Mouse (Mus musculus) CH12.LX (cell line): ENCODE data around the gene Dhdds. TPM values are rescaled to one million over a fixed set of nuclear protein-coding genes. Genes with fewer than 3 reads are reported as not detected.

ENCODE experiments used
- DNase-seq: peaks from one replicate; pipeline ENCODE4 v3.0.0-alpha.2; 2013; ENCODE audit errors: extremely low read depth
- H3K27ac ChIP-seq: 2 replicates; pipeline ENCODE4 v1.5.1; 2012; ENCODE audit warnings: low read depth, mild to moderate bottlenecking, control low read depth, moderate library complexity; ENCODE audit not compliant: insufficient read depth
- H3K27me3 ChIP-seq: replicated peaks from 2 replicates; pipeline ENCODE3; 2012; ENCODE audit warnings: inconsistent platforms
- H3K36me3 ChIP-seq, 2 experiments: replicated peaks in 1 of 2; 2 replicates each; pipeline versions ENCODE3 to v1.6.1; 2012; ENCODE audit warnings: inconsistent platforms in 1 of 2, low read length in 1 of 2, mild to moderate bottlenecking in 1 of 2, mixed read lengths in 1 of 2, moderate library complexity in 1 of 2; ENCODE audit not compliant: control insufficient read depth in 1 of 2, insufficient read depth in 1 of 2
- H3K4me1 ChIP-seq, 2 experiments: 2 replicates each; pipeline ENCODE4 v1.6.1; 2012; ENCODE audit warnings: inconsistent platforms in 1 of 2, moderate library complexity in 1 of 2; ENCODE audit not compliant: insufficient read depth in 2 of 2, control insufficient read depth in 1 of 2
- H3K4me2 ChIP-seq: 2 replicates; pipeline ENCODE4 v1.6.1; 2012; ENCODE audit warnings: low read depth, mild to moderate bottlenecking, control low read depth; ENCODE audit not compliant: poor library complexity, insufficient read depth, severe bottlenecking
- H3K4me3 ChIP-seq, 3 experiments: fragments of 150-350 bp in 1 of 3; sonication (generic) in 1 of 3; replicated peaks in 1 of 3; 2 replicates each; pipeline versions ENCODE3 to v1.5.1; 2011 to 2012; ENCODE audit warnings: low read depth in 2 of 3, low read length in 2 of 3, mild to moderate bottlenecking in 2 of 3, moderate library complexity in 2 of 3, control low read depth in 1 of 3, improper control_type of control experiment in 1 of 3, inconsistent platforms in 1 of 3, mixed read lengths in 1 of 3; ENCODE audit not compliant: poor library complexity in 1 of 3
- H3K79me2 ChIP-seq: replicated peaks from 2 replicates; pipeline ENCODE4 v1.6.1; 2012; ENCODE audit warnings: mild to moderate bottlenecking, moderate library complexity; ENCODE audit not compliant: control insufficient read depth, poor library complexity, insufficient read depth, severe bottlenecking; ENCODE audit errors: extremely low read depth
- H3K9ac ChIP-seq: 2 replicates; pipeline ENCODE4 v1.6.1; 2012; ENCODE audit warnings: low read depth, mild to moderate bottlenecking, control low read depth, moderate library complexity; ENCODE audit not compliant: insufficient read depth
- H3K9me3 ChIP-seq: replicated peaks from 2 replicates; pipeline ENCODE3; 2012; ENCODE audit warnings: low read length, inconsistent platforms, mixed read lengths
- CTCF ChIP-seq, 2 experiments: IDR thresholded peaks in 1 of 2; conservative IDR thresholded peaks in 1 of 2; 2 replicates each; pipeline ENCODE4 v1.5.1; 2011 to 2012; ENCODE audit warnings: low read depth in 2 of 2, low read length in 2 of 2, improper control_type of control experiment in 1 of 2, inconsistent platforms in 1 of 2, mild to moderate bottlenecking in 1 of 2, moderate library complexity in 1 of 2
- E2F4 ChIP-seq: IDR thresholded peaks from 2 replicates; pipeline ENCODE4 v1.6.1; 2011; ENCODE audit warnings: low read depth, low read length, improper control_type of control experiment; ENCODE audit not compliant: insufficient replicate concordance
- ELF1 ChIP-seq: IDR thresholded peaks from 2 replicates; pipeline ENCODE4 v1.6.1; 2014; ENCODE audit warnings: low read depth, mild to moderate bottlenecking, inconsistent platforms, low read length, improper control_type of control experiment
- EP300 ChIP-seq: IDR thresholded peaks from 2 replicates; pipeline ENCODE4 v1.6.1; 2011; ENCODE audit warnings: low read length, improper control_type of control experiment
- ETS1 ChIP-seq: conservative IDR thresholded peaks from 2 replicates; pipeline ENCODE4 v1.6.1; 2012; ENCODE audit warnings: low read depth, mild to moderate bottlenecking, inconsistent platforms, low read length, improper control_type of control experiment, moderate library complexity
- HCFC1 ChIP-seq: IDR thresholded peaks from 2 replicates; pipeline ENCODE4 v1.6.1; 2012; ENCODE audit warnings: low read depth, mild to moderate bottlenecking, inconsistent platforms, low read length, improper control_type of control experiment
- JUND ChIP-seq: conservative IDR thresholded peaks from 2 replicates; pipeline ENCODE4 v1.6.1; 2011; ENCODE audit warnings: low read depth, low read length, improper control_type of control experiment
- KAT2A ChIP-seq: IDR thresholded peaks from 2 replicates; pipeline ENCODE4 v1.6.1; 2012; ENCODE audit warnings: low read length, improper control_type of control experiment, inconsistent platforms; ENCODE audit not compliant: insufficient replicate concordance
- MAX ChIP-seq: IDR thresholded peaks from 2 replicates; pipeline ENCODE4 v1.6.1; 2011; ENCODE audit warnings: low read length, improper control_type of control experiment
- MEF2A ChIP-seq: IDR thresholded peaks from 2 replicates; pipeline ENCODE4 v1.6.1; 2014; ENCODE audit warnings: low read depth, mild to moderate bottlenecking, inconsistent platforms, low read length, improper control_type of control experiment, borderline replicate concordance
- MXI1 ChIP-seq: IDR thresholded peaks from 2 replicates; pipeline ENCODE4 v1.6.1; 2011; ENCODE audit warnings: mild to moderate bottlenecking, low read depth, low read length, improper control_type of control experiment
- MYC ChIP-seq: IDR thresholded peaks from 2 replicates; pipeline ENCODE4 v1.6.1; 2011; ENCODE audit warnings: low read depth, mild to moderate bottlenecking, improper control_type of control experiment, low read length
- PAX5 ChIP-seq: IDR thresholded peaks from 2 replicates; pipeline ENCODE4 v1.6.1; 2012; ENCODE audit warnings: low read length, inconsistent platforms, mixed read lengths
- POLR2A ChIP-seq: IDR thresholded peaks from 2 replicates; pipeline ENCODE4 v1.6.1; 2011; ENCODE audit warnings: low read depth, mild to moderate bottlenecking, improper control_type of control experiment, low read length
- POLR2AphosphoS2 ChIP-seq: IDR thresholded peaks from 2 replicates; pipeline ENCODE4 v1.6.1; 2011; ENCODE audit warnings: low read depth, low read length, improper control_type of control experiment
- RAD21 ChIP-seq: IDR thresholded peaks from 2 replicates; pipeline ENCODE4 v1.6.1; 2011; ENCODE audit warnings: low read depth, mild to moderate bottlenecking, low read length, improper control_type of control experiment, moderate library complexity
- RCOR1 ChIP-seq: conservative IDR thresholded peaks from 2 replicates; pipeline ENCODE4 v1.6.1; 2012; ENCODE audit warnings: low read depth, mild to moderate bottlenecking, inconsistent platforms, low read length, improper control_type of control experiment
- TBP ChIP-seq: conservative IDR thresholded peaks from 2 replicates; pipeline ENCODE4 v1.6.1; 2011; ENCODE audit warnings: low read depth, low read length, improper control_type of control experiment
- TCF12 ChIP-seq: IDR thresholded peaks from 2 replicates; pipeline ENCODE4 v1.6.1; 2014; ENCODE audit warnings: low read depth, mild to moderate bottlenecking, inconsistent platforms, low read length, improper control_type of control experiment
- UBTF ChIP-seq: IDR thresholded peaks from 2 replicates; pipeline ENCODE4 v1.6.1; 2012; ENCODE audit warnings: low read depth, mild to moderate bottlenecking, inconsistent platforms, low read length, improper control_type of control experiment, moderate library complexity
- USF2 ChIP-seq: conservative IDR thresholded peaks from 2 replicates; pipeline ENCODE4 v1.6.1; 2011; ENCODE audit warnings: low read depth, low read length, improper control_type of control experiment
- ZNF384 ChIP-seq: IDR thresholded peaks from 2 replicates; pipeline ENCODE4 v1.6.1; 2012; ENCODE audit warnings: low read depth, low read length, improper control_type of control experiment, inconsistent platforms
- dilution Hi-C: fragments of 300-500 bp; cut with MboI; formaldehyde crosslinking; loops from 2 replicates; pipeline ENCODE4 v1.14.3; 2020; ENCODE audit warnings: low sequenced_read_pairs; ENCODE audit not compliant: extremely low pct_unique_long_range_greater_than_20kb, extremely low pct_ligation_motif_present
- in situ Hi-C: fragments of 300-500 bp; cut with MboI; formaldehyde crosslinking; loops from 3 replicates; pipeline ENCODE4 v1.14.3; 2019; ENCODE audit warnings: low sequenced_read_pairs, low pct_ligation_motif_present, low pct_unique_long_range_greater_than_20kb, mixed read lengths
- polyA plus RNA-seq: library from polyadenylated mRNA; unstranded; fragments of >175 nt; gene quantifications from 2 replicates; pipeline ENCODE4 v1.2.1, GENCODE M21; 2012; ENCODE audit warnings: low read depth; ENCODE audit not compliant: insufficient read length
- total RNA-seq, 2 experiments: library from RNA; depleted of rRNA; stranded (reverse); fragments of 300-350 nt in 1 of 2; fragments of >200 nt in 1 of 2; gene quantifications; 2 replicates each; pipeline ENCODE4 v1.2.3; 2012 to 2014

Dhdds gene
- total and polyA plus RNA-seq, 3 experiments, result 12.9 to 33.1 (median 29.4) TPM

DNA sequence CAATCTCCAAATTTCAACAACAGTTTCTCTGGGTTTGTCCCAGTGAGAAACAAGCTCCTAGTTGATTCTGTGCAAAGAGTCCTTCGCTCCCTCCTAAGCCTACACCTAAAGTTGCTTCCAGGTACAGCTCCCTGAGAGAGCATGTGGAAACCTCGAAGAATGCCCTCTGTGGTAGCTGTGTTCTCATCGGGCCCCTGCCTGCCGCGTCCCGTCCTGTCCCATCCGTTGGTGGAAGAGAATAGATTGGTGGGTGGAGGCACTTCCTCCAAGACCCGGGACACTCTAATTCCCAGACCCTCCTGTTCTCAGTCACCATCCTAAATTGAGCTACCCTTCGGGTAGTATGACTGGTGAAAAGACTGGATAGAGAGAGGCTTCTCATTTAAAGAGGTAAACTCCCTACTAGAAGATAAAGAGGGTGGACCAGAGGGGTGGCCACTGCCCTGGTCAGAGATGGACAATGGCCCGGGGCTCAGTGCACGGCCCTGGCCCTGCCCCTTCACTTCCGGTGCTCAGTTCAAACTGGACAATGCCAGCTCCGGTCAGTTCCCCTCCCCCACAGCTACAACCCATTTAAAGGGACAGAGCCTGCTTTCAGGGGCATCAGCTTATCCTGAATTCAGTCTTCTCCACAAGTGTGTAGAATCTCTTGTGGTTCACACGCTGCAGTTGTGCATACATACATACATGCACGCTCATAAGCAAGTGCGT, 19.1 kb upstream of the Dhdds start:
- Histone ChIP-seq H3K9ac (no peak overlapping the region), H3K4me2 (no peak overlapping the region)
- TF ChIP-seq ELF1, result no peak
- no peak for TF ChIP-seq MXI1
- no peak for TF ChIP-seq TCF12
- TF ChIP-seq POLR2A, result no peak
- no peak for TF ChIP-seq KAT2A
- no peak for TF ChIP-seq POLR2AphosphoS2
- TF ChIP-seq MYC, result no peak
- TF ChIP-seq TBP, result no peak

DNA sequence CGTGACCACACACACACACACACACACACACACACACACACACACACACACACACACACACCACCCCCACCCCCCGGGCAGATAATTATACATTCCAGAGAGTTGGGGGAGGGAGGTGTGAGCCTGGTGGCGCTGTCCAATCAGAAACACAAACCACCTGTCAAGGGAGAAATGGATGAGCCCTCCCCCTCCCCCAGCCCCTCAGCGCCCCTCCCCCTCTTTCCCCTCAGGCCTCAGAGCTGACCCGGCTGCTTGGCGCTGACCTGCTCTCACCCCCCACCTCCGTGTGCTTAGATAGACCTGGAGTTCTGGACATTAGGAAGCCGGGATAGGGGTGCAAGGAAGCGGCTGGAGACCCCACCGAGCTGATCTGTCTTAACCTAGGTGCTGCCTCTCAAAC, 18.5 kb upstream of the Dhdds start:
- in situ Hi-C loops, result loop anchor here (10.0 kb wide), 1 partner anchor 56 kb away; no protein-coding TSS in a partner anchor
- peaks cover 15% of the 10 kb centered on the region for H3K27me3 ChIP-seq
- no peak overlapping the region for H3K9ac ChIP-seq
- no peak overlapping the region for H3K27ac ChIP-seq
- H3K36me3 ChIP-seq, result no peaks in the 10 kb centered on the region
- no peak overlapping the region for H3K4me3 ChIP-seq
- TF ChIP-seq TCF12 (no peak), EP300 (no peak), JUND (no peak), MYC (no peak), HCFC1 (no peak), MAX (no peak), ZNF384 (no peak), RCOR1 (no peak), RAD21 (no peak), ELF1 (no peak), E2F4 (no peak), ETS1 (no peak), CTCF (conservative IDR thresholded peaks at IDR 0.05 in 1 of 2, IDR thresholded peaks at IDR 0.05 in 1 of 2; ENCODE audit: low read depth in 2 of 2, low read length in 2 of 2) (no peak), PAX5 (no peak), MXI1 (no peak), MEF2A (no peak), USF2 (no peak), UBTF (no peak), TBP (no peak)
- H3K4me2 ChIP-seq, result no peak overlapping the region
- dilution Hi-C loops, result no loop called here
- H3K4me1 ChIP-seq, result no peaks in the 10 kb centered on the region
- no peaks in the 10 kb centered on the region for H3K79me2 ChIP-seq
- DNase-seq, result no peak
- peaks cover 15% of the 10 kb centered on the region for H3K9me3 ChIP-seq

More for the DNA sequence above, 19.1 kb upstream of the Dhdds start:
- H3K4me1 ChIP-seq, result no peaks in the 10 kb centered on the region
- H3K36me3 ChIP-seq, result no peaks in the 10 kb centered on the region
- in situ Hi-C loops (loop anchor here (10.0 kb wide), 1 partner anchor 55 kb away; no protein-coding TSS in a partner anchor), dilution Hi-C loops (no loop called here)
- no peak overlapping the region for H3K27ac ChIP-seq
- H3K9me3 ChIP-seq, result peaks cover 15% of the 10 kb centered on the region
- H3K4me3 ChIP-seq, result no peak overlapping the region
- H3K27me3 ChIP-seq, result peaks cover 15% of the 10 kb centered on the region
- no peaks in the 10 kb centered on the region for H3K79me2 ChIP-seq
- DNase-seq, result no peak
